8 mouse cellular contexts compared by ENCODE assay signal in the genomic region with DNA sequence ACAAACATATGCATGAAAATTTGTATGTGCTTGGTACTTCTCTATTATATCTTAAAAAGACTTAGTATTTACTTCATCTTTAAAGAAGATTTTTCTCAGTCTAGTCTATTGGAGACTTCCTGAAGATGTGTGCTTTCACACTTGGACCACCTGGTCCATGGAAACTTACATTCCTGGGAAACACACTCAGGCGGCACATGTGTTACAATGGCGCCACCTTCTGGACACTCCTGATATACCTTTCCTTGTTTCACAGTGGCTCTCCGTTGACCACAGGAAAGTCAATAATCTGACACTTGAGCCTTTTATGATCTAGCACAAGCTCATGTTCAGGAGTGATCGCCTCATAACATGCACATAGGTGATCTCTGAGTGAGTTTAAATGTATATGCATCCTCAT.
DNase-seq lines count a peak whose midpoint lies in the region; ATAC-seq and TF ChIP-seq lines count a peak whose summit lies in the region.
"Had no signal": no experiment of that assay in that cellular context is flagged by ENCODE, and none has a peak within 500 bp of the region (broad histone marks: within the 10 kb centered on the region; RNA-seq: fewer than 3 reads in every experiment).

No protein-coding gene starts in this region.

- H3K4me3 ChIP-seq in ES-Bruce4 (ENCODE audit: low read depth, low read length) = no peak overlapping the region
- H3K4me3 ChIP-seq in hindbrain, embryonic 12.5 days = no peak overlapping the region
- H3K4me3 ChIP-seq: heart, embryonic 15.5 days had no signal

- peak; percentile 47 for DNase-seq in adrenal gland, adult 2 months
- peak; percentile 36 for DNase-seq in fibroblast of lung, adult 2 months (ENCODE audit: low read depth)
- DNase-seq in layer of hippocampus, adult 9-11 months = peak; percentile 19
- peak; percentile 46 for DNase-seq in lung, postnatal 25 days (ENCODE audit: low spot score)
- peak; percentile 70 for DNase-seq in right cerebral cortex, postnatal 4 days

- peaks cover 6% of the 10 kb centered on the region; the same call in 1 of the 2 replicates for H3K9me3 ChIP-seq in ES-Bruce4 (replicated peaks; ENCODE audit: control insufficient read depth, insufficient read depth, low read length, poor library complexity, severe bottlenecking)
- no peaks in the 10 kb centered on the region for H3K9me3 ChIP-seq in hindbrain, embryonic 12.5 days (replicated peaks)
- H3K9me3 ChIP-seq: heart, embryonic 15.5 days had no signal

- no peak overlapping the region for H3K9ac ChIP-seq in ES-Bruce4 (ENCODE audit: low read depth, poor library complexity, severe bottlenecking)
- H3K9ac ChIP-seq in hindbrain, embryonic 12.5 days = no peak overlapping the region
- H3K9ac ChIP-seq: heart, embryonic 15.5 days had no signal

- TF ChIP-seq POLR2A in ES-Bruce4 (IDR thresholded peaks at IDR 0.05; ENCODE audit: insufficient read depth, low read length) = no peak

- no peak overlapping the region for H3K4me2 ChIP-seq in hindbrain, embryonic 12.5 days (replicated peaks)
- H3K4me2 ChIP-seq: heart, embryonic 15.5 days had no signal

- no peaks in the 10 kb centered on the region for H3K27me3 ChIP-seq in ES-Bruce4 (ENCODE audit: control insufficient read depth, insufficient read depth, low read length, poor library complexity, severe bottlenecking)
- H3K27me3 ChIP-seq in hindbrain, embryonic 12.5 days = no peaks in the 10 kb centered on the region
- H3K27me3 ChIP-seq: heart, embryonic 15.5 days had no signal

- 2% methylated on average over 4 of the region's 4 CpGs for WGBS in hindbrain, embryonic 12.5 days

- H3K4me1 ChIP-seq in ES-Bruce4 (ENCODE audit: control insufficient read depth, insufficient read depth, low read length) = no peaks in the 10 kb centered on the region
- no peaks in the 10 kb centered on the region for H3K4me1 ChIP-seq in hindbrain, embryonic 12.5 days
- H3K4me1 ChIP-seq: heart, embryonic 15.5 days had no signal

- H3K36me3 ChIP-seq in ES-Bruce4 (ENCODE audit: control insufficient read depth, insufficient read depth, low read length, poor library complexity, severe bottlenecking) = no peaks in the 10 kb centered on the region
- H3K36me3 ChIP-seq in hindbrain, embryonic 12.5 days = no peaks in the 10 kb centered on the region
- H3K36me3 ChIP-seq: heart, embryonic 15.5 days had no signal

- TF ChIP-seq EP300 in ES-Bruce4 (IDR thresholded peaks at IDR 0.05; ENCODE audit: insufficient read depth, low read depth, low read length) = no peak

- peak; percentile 60 for TF ChIP-seq CTCF in ES-Bruce4 (IDR thresholded peaks at IDR 0.05; ENCODE audit: low read depth, low read length)

- H3K27ac ChIP-seq in ES-Bruce4 (ENCODE audit: insufficient read depth, low read length) = no peak overlapping the region
- H3K27ac ChIP-seq in hindbrain, embryonic 12.5 days = no peak overlapping the region
- H3K27ac ChIP-seq: heart, embryonic 15.5 days had no signal

- peak; percentile 72; the same call in 1 of the 2 replicates for ATAC-seq in hindbrain, embryonic 12.5 days (ENCODE audit: low FRiP score)

Comparison
In these comparisons a context has a peak if more than half of its experiments do, and no peak if none do; other contexts are left out.
1. DNase-seq: peak in every context shown above with its lines; median percentile 70 in right cerebral cortex, postnatal 4 days; 47 in adrenal gland, adult 2 months; 46 in lung, postnatal 25 days; 36 in fibroblast of lung, adult 2 months; 19 in layer of hippocampus, adult 9-11 months.